Mouse (Mus musculus) testis, adult 2 months (tissue): ENCODE results near the gene Rasa3.

Experiments
- CTCF ChIP-seq: fragments of 200-500 bp; IDR thresholded peaks from 2 replicates; pipeline ENCODE4 v1.5.1; 2012; ENCODE audit warnings: low read depth, mild to moderate bottlenecking, inconsistent platforms, low read length, moderate library complexity; ENCODE audit not compliant: control insufficient read depth, insufficient read depth, insufficient replicate concordance
- POLR2A ChIP-seq: fragments of 200-500 bp; IDR thresholded peaks from 2 replicates; pipeline ENCODE4 v1.6.1; 2012; ENCODE audit warnings: low read depth, mild to moderate bottlenecking, inconsistent platforms, low read length, moderate library complexity; ENCODE audit not compliant: control insufficient read depth

- no peak for TF ChIP-seq CTCF
- no peak for TF ChIP-seq POLR2A
Observed at GRCm38 (mm10) chr8:13557526-13557925, 119.9 kb downstream of the Rasa3 start.
